8 mouse cellular contexts compared by ENCODE assay signal in genomic region chr11:77893787-77894718, GRCm38 (mm10). TPM values are rescaled to one million over a fixed set of nuclear protein-coding genes. Genes with fewer than 3 reads are reported as not detected.
DNase-seq lines count a peak whose midpoint lies in the region; ATAC-seq lines count a peak whose summit lies in the region.

Gene Pipox (minus strand): TSS chr11:77894096.

- H3K9me3 ChIP-seq in liver, embryonic 15.5 days (replicated peaks) = no peaks in the 10 kb centered on the region
- no peaks in the 10 kb centered on the region for H3K9me3 ChIP-seq in neural tube, embryonic 15.5 days (replicated peaks)

- DNase-seq in MN1 (ENCODE audit: low spot score) = peak; percentile 91
- peak; percentile 91 for DNase-seq in cerebellum, adult 9-10 months
- DNase-seq in heart, postnatal 25 days (ENCODE audit: low spot score) = peak; percentile 74
- DNase-seq in large intestine, adult 2 months (ENCODE audit: low read depth, low spot score) = peak; percentile 56
- peak; percentile 51 to 88 for DNase-seq in urinary bladder, postnatal 36 days (ENCODE audit: low spot score in 2 of 2)

- peak within 1 kb of the TSS; percentile 48 for H3K4me2 ChIP-seq in liver, embryonic 15.5 days
- peak within 1 kb of the TSS; percentile 28 for H3K4me2 ChIP-seq in neural tube, embryonic 15.5 days

- 17% methylated on average over 11 of the region's 11 CpGs for WGBS in large intestine, adult 2 months
- 23% methylated on average over 11 of the region's 11 CpGs for WGBS in liver, embryonic 15.5 days (ENCODE audit: insufficient replicate concordance)
- WGBS in neural tube, embryonic 15.5 days = 14% methylated on average over 11 of the region's 11 CpGs

- ATAC-seq in frontal cortex, adult (ENCODE audit: low TSS enrichment) = peak; percentile 69
- ATAC-seq in liver, embryonic 15.5 days (ENCODE audit: insufficient read depth) = peak; percentile 84
- peak; percentile 74; the same call in 1 of the 2 replicates for ATAC-seq in neural tube, embryonic 15.5 days (ENCODE audit: low FRiP score)

- peak within 1 kb of the TSS; percentile 43 for H3K4me3 ChIP-seq in liver, embryonic 15.5 days (replicated peaks)
- no peak within 1 kb of the TSS for H3K4me3 ChIP-seq in neural tube, embryonic 15.5 days (replicated peaks)

- intact Hi-C loops in heart, postnatal 25 days (cut with DNase I) = no loop called here

- H3K4me1 ChIP-seq in liver, embryonic 15.5 days (replicated peaks) = peaks cover 4% of the 10 kb centered on the region; the same call in 1 of the 2 replicates
- H3K4me1 ChIP-seq in neural tube, embryonic 15.5 days = peaks cover 70% of the 10 kb centered on the region

- no peaks in the 10 kb centered on the region for H3K36me3 ChIP-seq in liver, embryonic 15.5 days (replicated peaks)
- H3K36me3 ChIP-seq in neural tube, embryonic 15.5 days = no peaks in the 10 kb centered on the region

- no peak within 1 kb of the TSS for H3K9ac ChIP-seq in liver, embryonic 15.5 days
- H3K9ac ChIP-seq in neural tube, embryonic 15.5 days (replicated peaks) = no peak within 1 kb of the TSS

- H3K27ac ChIP-seq in liver, embryonic 15.5 days (replicated peaks) = peak within 1 kb of the TSS; percentile 78
- peak within 1 kb of the TSS; percentile 76 for H3K27ac ChIP-seq in neural tube, embryonic 15.5 days (replicated peaks)

- peaks cover 55% of the 10 kb centered on the region for H3K27me3 ChIP-seq in liver, embryonic 15.5 days
- H3K27me3 ChIP-seq in neural tube, embryonic 15.5 days (replicated peaks) = peaks cover 5% of the 10 kb centered on the region; the same call in 1 of the 2 replicates

RNA-seq across cellular contexts. Expression of gene Pipox, which starts in this region (rescaled TPM):
- total RNA-seq in heart, postnatal 25 days (2021) = 1 to 10 TPM in 1 of 2 experiments, under 1 TPM in 1; 0.52 to 1.3 TPM
- polyA plus RNA-seq in large intestine, adult 2 months (2012; rRNA removed) = 8.4 and 21.5 TPM in 2 replicates
- 25.5 and 32.1 TPM in 2 replicates for polyA plus RNA-seq in liver, embryonic 15.5 days (2015; fragmentation: Nextera tagmentation; extraction: Ambion mirVana)
- 5.4 and 5.5 TPM in 2 replicates for polyA plus RNA-seq in neural tube, embryonic 15.5 days (2015; fragmentation: Nextera tagmentation; extraction: Ambion mirVana)
